Mouse (Mus musculus) neural tube, embryonic 11.5 days (tissue): Measurements from ENCODE around the gene Prpf3. TPM values are rescaled to one million over a fixed set of nuclear protein-coding genes. Genes with fewer than 3 reads are reported as not detected.

Experiments
- ATAC-seq: fragments of 200-750 bp; cut with Nextera tagmentation; 2 replicates; pipeline ENCODE4 v1.8.0; 2017; ENCODE audit warnings: moderate number of reproducible peaks, mild to moderate bottlenecking, moderate TSS enrichment, moderate library complexity; ENCODE audit not compliant: insufficient read depth, low FRiP score, low TSS enrichment
- DNase-seq: peaks from one replicate; pipeline ENCODE4 v3.0.0-alpha.2; 2015; ENCODE audit warnings: low spot score
- H3K27ac ChIP-seq: fragments of 300-500 bp; sonication (generic); 2 replicates; pipeline ENCODE4 v1.5.1; 2014; ENCODE audit warnings: low read depth, mild to moderate bottlenecking, low read length
- H3K27me3 ChIP-seq: fragments of 300-500 bp; sonication (generic); 2 replicates; pipeline ENCODE4 v1.6.1; 2014; ENCODE audit warnings: mild to moderate bottlenecking, low read length, mixed read lengths; ENCODE audit not compliant: control insufficient read depth, insufficient read depth
- H3K36me3 ChIP-seq: fragments of 300-500 bp; sonication (generic); 2 replicates; pipeline ENCODE4 v1.6.1; 2014; ENCODE audit warnings: mild to moderate bottlenecking, low read length, moderate library complexity, mixed read lengths; ENCODE audit not compliant: control insufficient read depth, insufficient read depth
- H3K4me1 ChIP-seq: fragments of 300-500 bp; sonication (generic); 2 replicates; pipeline ENCODE4 v1.6.1; 2014; ENCODE audit warnings: low read length, mixed read lengths; ENCODE audit not compliant: control insufficient read depth, insufficient read depth
- H3K4me2 ChIP-seq: fragments of 300-500 bp; sonication (generic); 2 replicates; pipeline ENCODE4 v1.6.1; 2014; ENCODE audit warnings: low read depth, mild to moderate bottlenecking, moderate library complexity
- H3K4me3 ChIP-seq: fragments of 300-500 bp; sonication (generic); 2 replicates; pipeline ENCODE4 v1.5.1; 2014; ENCODE audit warnings: low read depth, low read length
- H3K9ac ChIP-seq: fragments of 300-500 bp; sonication (generic); 2 replicates; pipeline ENCODE4 v1.6.1; 2014; ENCODE audit warnings: mild to moderate bottlenecking, low read length
- H3K9me3 ChIP-seq: fragments of 300-500 bp; sonication (generic); 2 replicates; pipeline ENCODE4 v1.6.1; 2016; ENCODE audit warnings: low read length; ENCODE audit not compliant: control insufficient read depth
- WGBS: fragments of 180-500 bp; shearing (Covaris S2); extraction: QIAGEN DNeasy Blood & Tissue Kit; methylation state at CpG from one replicate; pipeline ENCODE4 v1.1.7; 2014; 5-methylcytosine and 5-hydroxymethylcytosine counted together
- polyA plus RNA-seq: library from polyadenylated mRNA; unstranded; fragments of >200 nt; fragmentation: Nextera tagmentation; extraction: Ambion mirVana; gene quantifications from 2 replicates; pipeline ENCODE4 v1.2.1, GENCODE M21; 2014

The Prpf3 gene
- polyA plus RNA-seq, 1 experiment from 2014 or later = 69.6 TPM

- Histone ChIP-seq H3K9ac (no peak overlapping the region), H3K9me3 (no peaks in the 10 kb centered on the region), H3K4me3 (no peak overlapping the region), H3K27ac (no peak overlapping the region), H3K4me2 (no peak overlapping the region), H3K36me3 (no peaks in the 10 kb centered on the region), H3K4me1 (no peaks in the 10 kb centered on the region), H3K27me3 (no peaks in the 10 kb centered on the region)
- ATAC-seq (no peak), DNase-seq (no peak)
- 87% methylated on average over 4 of the region's 4 CpGs for WGBS
Measured at GRCm38 (mm10) chr3:95798756-95799155, 56.9 kb downstream of the Prpf3 start.

GRCm38 (mm10) chr3:95794299-95794698 lies 61.4 kb downstream of the Prpf3 start:
- Histone ChIP-seq H3K9me3 (no peaks in the 10 kb centered on the region), H3K27me3 (no peaks in the 10 kb centered on the region), H3K4me3 (no peak overlapping the region), H3K4me2 (no peak overlapping the region), H3K36me3 (no peaks in the 10 kb centered on the region), H3K4me1 (no peaks in the 10 kb centered on the region), H3K27ac (no peak overlapping the region), H3K9ac (no peak overlapping the region)
- ATAC-seq = no peak
- WGBS = 82% methylated on average over 1 of the region's 1 CpGs
- no peak for DNase-seq

- Histone ChIP-seq H3K4me2 (no peak overlapping the region), H3K4me1 (no peaks in the 10 kb centered on the region), H3K9me3 (no peaks in the 10 kb centered on the region), H3K27ac (no peak overlapping the region), H3K4me3 (no peak overlapping the region), H3K27me3 (no peaks in the 10 kb centered on the region), H3K36me3 (no peaks in the 10 kb centered on the region; the same call in 1 of the 2 replicates), H3K9ac (no peak overlapping the region)
- no peak for DNase-seq
- no peak for ATAC-seq
- 81% methylated on average over 2 of the region's 2 CpGs for WGBS
Measured at GRCm38 (mm10) chr3:95793662-95794061, 62.0 kb downstream of the Prpf3 start.

- H3K9me3 ChIP-seq = no peaks in the 10 kb centered on the region
- no peak for DNase-seq
Measured at GRCm38 (mm10) chr3:95785501-95785900, 70.2 kb downstream of the Prpf3 start.

More at GRCm38 (mm10) chr3:95785501-95785900, 70.2 kb downstream of the Prpf3 start:
- H3K4me3 ChIP-seq = no peak overlapping the region
- no peak for ATAC-seq
- H3K36me3 ChIP-seq = peaks cover 16% of the 10 kb centered on the region
- H3K9ac ChIP-seq = no peak overlapping the region
- H3K4me1 ChIP-seq = no peaks in the 10 kb centered on the region
- no peak overlapping the region for H3K27ac ChIP-seq
- H3K4me2 ChIP-seq = no peak overlapping the region
- H3K27me3 ChIP-seq = no peaks in the 10 kb centered on the region
- whole genome bisulfite sequencing = 91% methylated on average over 4 of the region's 4 CpGs

Other genes with a start within 250 kb of the Prpf3 start
- 84.4 TPM in 2 replicates for gene Ensa, start 230.9 kb downstream of the Prpf3 start, polyA plus RNA-seq
- gene Mcl1, start 197.1 kb downstream of the Prpf3 start, polyA plus RNA-seq = 75.7 and 79.4 TPM in 2 replicates
- gene Adamtsl4, start 168.0 kb downstream of the Prpf3 start, polyA plus RNA-seq = 0.42 and 0.82 TPM in 2 replicates
- gene Ecm1, start 116.3 kb downstream of the Prpf3 start, polyA plus RNA-seq = 20.5 and 21.5 TPM in 2 replicates
- 46.8 and 56.5 TPM in 2 replicates for gene Tars2, start 95.7 kb downstream of the Prpf3 start, polyA plus RNA-seq
- 21.1 and 21.6 TPM in 2 replicates for gene Rprd2, start 37.0 kb downstream of the Prpf3 start, polyA plus RNA-seq
- 347 and 348 TPM in 2 replicates for gene Mrps21, start 15.6 kb upstream of the Prpf3 start, polyA plus RNA-seq
- 3.3 and 5.0 TPM in 2 replicates for gene Ciart, start 26.4 kb upstream of the Prpf3 start, polyA plus RNA-seq
- gene BC028528, start 36.1 kb upstream of the Prpf3 start, polyA plus RNA-seq = 10.8 and 14.6 TPM in 2 replicates
- 35.9 and 36.2 TPM in 2 replicates for gene Aph1a, start 38.1 kb upstream of the Prpf3 start, polyA plus RNA-seq
- gene Car14, start 48.8 kb upstream of the Prpf3 start, polyA plus RNA-seq = 35.7 and 36.5 TPM in 2 replicates
- 119 and 131 TPM in 2 replicates for gene Anp32e, start 73.4 kb upstream of the Prpf3 start, polyA plus RNA-seq
- gene Plekho1, start 140.1 kb upstream of the Prpf3 start, polyA plus RNA-seq = 72.8 and 79.5 TPM in 2 replicates
- gene Vps45, start 202.6 kb upstream of the Prpf3 start, polyA plus RNA-seq = 31.0 and 32.2 TPM in 2 replicates
- gene Otud7b, start 248.6 kb upstream of the Prpf3 start, polyA plus RNA-seq = 9.0 and 11.4 TPM in 2 replicates